Mouse (Mus musculus) neural tube, embryonic 10.5 days (tissue): ENCODE data around the gene Mrpl52.

Experiments used
- DNase-seq: peaks from one replicate; pipeline ENCODE4 v3.0.0-alpha.2; 2017; ENCODE audit warnings: low spot score; ENCODE audit errors: extremely low spot score

Mrpl52 gene

GRCm38 (mm10) chr14:54432837-54433830 is 6.4 kb downstream of the Mrpl52 start:
- peak; percentile 33 for DNase-seq

GRCm38 (mm10) chr14:54433941-54434531 is 7.3 kb downstream of the Mrpl52 start:
- DNase-seq: peak; percentile 15

DNA sequence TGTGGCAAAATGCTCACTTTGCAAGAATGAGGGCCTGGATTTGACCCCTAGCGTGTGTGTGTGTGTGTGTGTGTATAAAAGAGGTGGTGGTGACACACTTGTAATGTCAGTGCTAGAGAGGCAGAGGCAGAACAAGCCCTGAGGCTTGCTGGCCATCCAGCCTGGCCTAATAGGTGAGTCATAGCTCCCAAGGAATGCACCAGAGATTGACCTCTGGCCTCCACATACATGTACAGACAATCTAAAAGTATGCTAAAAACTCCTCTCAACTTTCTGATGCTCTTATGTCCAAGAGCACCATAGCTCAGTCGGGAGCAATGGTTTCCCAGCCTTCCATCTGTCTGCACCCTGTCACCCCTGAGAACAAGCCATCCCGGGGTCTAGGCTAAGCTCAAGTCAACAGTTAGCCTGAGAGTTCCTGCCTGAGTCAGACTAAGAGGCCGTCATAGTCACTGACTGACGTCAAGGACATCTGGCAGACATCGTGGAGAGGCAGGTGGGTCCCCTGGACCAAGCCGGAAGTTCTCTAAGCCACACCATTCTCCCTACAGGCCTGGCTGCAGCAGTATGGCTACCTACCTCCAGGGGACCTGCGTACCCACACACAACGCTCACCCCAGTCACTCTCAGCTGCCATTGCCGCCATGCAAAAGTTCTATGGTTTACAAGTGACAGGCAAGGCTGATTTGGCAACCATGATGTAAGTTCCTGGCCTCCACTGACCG is 8.6 kb downstream of the Mrpl52 start:
- peak; percentile 12 for DNase-seq

DNA sequence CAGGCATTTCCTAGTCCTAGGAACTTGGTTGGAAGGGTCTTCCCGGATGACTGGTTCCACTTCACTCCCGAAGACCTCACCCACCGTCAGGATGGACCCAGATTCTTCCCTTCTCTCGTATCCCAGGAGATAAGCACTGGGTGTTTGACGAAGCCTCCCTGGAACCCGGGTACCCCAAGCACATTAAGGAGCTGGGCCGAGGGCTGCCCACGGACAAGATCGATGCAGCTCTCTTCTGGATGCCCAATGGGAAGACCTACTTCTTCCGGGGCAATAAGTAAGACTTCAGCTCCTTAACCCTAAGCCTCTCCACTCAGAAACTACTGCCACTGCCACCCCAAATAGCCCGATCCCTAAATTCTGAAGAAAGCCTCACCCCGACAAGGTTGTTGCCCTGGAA is 12.4 kb downstream of the Mrpl52 start:
- no peak for DNase-seq

GRCm38 (mm10) chr14:54439610-54440009 is 12.9 kb downstream of the Mrpl52 start:
- DNase-seq: no peak

- DNase-seq: no peak
Measured at GRCm38 (mm10) chr14:54440538-54440937, 13.8 kb downstream of the Mrpl52 start.

GRCm38 (mm10) chr14:54441365-54441764 is 14.7 kb downstream of the Mrpl52 start:
- DNase-seq: no peak

- DNase-seq: no peak
Measured at GRCm38 (mm10) chr14:54442548-54442947, 15.8 kb downstream of the Mrpl52 start.

GRCm38 (mm10) chr14:54443196-54443595 is 16.5 kb downstream of the Mrpl52 start:
- DNase-seq: peak; percentile 45

DNA sequence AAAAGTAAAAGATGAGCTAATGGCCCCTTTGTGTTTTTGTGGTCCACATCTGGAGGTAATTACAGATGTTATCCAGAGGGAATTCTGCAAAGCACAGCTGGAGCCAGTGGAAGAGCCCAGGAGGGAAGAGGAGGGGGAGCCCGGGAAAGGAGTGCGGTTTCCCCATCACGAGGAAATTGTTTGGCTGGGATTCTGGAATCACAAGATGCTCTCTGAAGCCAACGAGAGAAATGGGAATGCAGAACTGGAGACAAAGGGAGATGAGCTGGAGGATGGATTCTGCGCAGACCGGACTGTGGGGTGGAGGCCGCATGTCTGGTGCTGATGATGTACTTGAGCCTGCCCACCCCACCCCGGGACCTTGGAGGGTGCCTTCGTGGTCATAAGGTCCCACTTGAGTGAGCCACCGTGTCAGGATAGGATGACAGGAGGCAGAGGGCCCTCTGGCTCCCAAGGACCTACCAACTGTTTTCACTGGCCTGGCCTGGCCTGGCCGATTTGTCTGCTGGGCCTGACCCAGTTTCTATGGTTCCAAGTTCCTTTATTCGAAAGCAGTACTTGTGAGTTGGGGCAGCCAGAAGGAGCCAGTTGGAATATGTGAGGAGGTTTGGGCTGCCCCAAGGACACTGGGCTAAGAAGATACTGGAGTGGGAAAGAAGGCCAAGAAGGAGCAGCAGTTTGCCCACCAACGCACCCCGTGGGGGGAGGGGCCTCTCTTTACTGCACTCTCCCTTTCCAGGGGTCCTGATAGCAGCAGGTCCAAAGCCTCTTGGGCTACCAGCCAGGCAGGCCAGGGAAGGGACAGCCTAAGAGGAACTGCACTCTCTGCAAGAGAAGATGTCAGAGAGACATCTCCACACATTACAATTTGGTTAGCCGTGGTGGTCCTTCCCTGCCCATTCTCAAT is 17.3 kb downstream of the Mrpl52 start:
- DNase-seq: no peak

DNA sequence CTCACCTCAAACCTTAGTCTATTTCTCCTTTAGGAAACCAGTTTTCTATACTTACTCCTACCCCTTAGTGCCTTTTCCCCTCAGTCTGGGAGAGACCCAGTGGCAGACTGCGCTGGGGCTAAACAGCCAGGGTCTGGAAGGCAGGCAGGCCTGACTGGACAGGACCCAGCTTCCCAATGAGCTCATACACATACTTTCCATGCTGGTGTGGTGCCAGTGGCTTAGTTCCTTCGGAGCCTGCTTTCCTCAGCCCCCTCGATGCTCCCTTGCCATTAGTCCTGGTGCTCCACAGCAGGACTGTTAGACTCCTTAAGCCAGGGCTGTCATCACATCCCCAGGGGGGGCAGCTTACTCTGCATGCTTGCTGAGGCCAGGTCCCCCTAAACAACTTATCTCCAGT is 18.8 kb downstream of the Mrpl52 start:
- no peak for DNase-seq

- no peak for DNase-seq
Measured at GRCm38 (mm10) chr14:54453566-54453965, 26.9 kb downstream of the Mrpl52 start.

DNA sequence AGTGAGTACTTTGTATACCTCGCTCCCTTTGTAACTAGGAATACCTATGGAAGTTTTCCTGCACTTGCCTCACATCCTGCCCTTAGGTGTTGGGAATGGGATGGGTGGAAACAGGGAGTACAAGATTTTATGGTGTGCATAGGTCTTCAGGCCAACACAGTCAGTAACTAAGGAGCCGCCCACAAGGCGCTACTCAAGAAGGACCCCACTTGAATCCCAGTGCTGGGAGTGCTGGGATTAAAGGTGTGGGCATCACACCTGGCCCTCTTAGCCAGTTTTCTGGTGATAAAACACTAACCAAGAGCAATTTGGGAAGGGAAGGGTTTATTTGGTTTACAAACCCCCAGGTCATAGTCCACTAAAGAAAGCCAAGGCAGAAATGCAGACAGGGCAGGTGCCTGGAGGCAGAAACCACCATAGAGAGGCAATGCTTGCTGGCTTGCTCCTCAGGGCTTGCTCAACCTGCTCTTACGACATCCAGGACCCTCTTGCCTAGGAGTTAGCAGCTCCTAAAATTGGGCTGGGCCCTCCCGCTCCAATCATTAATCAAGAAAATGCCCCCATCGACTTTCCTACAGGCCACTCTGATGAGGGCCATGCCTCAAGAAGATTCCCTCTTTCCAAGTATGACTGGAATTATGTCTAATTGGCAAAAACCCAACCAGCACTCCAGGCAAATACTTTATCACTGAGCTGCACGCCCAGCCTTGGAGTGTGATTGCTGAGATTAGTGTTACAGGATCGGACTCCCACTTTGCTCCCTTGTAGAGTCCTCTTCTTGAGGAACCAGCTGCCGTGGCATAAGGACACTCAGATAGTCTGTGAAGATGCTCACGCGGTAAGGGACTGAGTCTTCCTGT is 28.2 kb downstream of the Mrpl52 start:
- no peak for DNase-seq

DNA sequence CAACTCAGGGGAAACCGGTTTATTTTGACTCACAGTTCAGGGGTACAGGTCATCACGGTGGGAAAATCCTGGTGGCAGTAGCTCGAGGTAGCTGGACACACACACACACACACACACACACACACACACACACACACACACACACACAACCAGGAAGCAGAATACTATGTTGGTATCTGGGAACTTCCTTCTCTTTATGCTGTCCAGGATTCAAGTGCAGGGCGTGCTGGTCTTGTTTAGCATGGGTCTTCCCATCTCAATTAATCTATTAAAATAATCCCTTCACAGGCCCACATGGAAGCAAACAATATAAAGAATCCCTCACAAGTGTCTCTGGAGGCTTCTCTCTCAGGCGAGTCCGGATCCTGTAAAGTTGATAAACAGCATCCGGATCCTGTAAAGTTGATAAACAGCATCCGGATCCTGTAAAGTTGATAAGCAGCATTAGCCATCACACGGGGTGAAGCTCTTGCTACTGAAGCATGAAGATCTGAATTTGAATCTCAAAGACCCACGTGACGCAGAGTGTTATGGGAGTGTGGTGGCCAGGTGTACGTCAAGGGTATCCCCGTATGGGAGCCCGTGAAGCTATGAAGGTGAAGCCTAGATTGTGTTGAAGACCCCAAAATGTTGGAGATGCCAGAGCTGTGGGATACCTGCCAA is 31.3 kb downstream of the Mrpl52 start:
- no peak for DNase-seq

DNA sequence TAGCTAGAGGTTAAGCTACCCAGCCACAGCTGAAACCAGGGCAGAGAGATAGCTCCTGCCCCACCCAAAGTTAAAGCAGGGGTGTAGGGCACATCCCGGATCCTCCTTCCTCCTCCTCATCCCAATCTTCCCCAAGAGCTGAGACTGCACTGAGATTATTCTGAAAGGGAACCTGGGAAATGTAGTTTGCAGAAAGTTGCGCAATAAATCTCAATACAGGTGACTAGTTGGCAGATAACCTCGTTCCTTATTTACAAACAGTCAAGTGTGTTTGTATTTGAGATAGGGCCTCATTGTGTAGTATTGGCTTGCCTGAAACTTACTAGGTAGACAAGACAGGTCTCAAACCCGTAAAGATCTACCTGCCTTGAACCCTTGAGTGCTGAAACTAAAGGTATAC is 35.4 kb downstream of the Mrpl52 start:
- DNase-seq: no peak

GRCm38 (mm10) chr14:54463108-54463958 is 36.6 kb downstream of the Mrpl52 start:
- no peak for DNase-seq

GRCm38 (mm10) chr14:54463959-54464292 is 37.2 kb downstream of the Mrpl52 start, which contains the start of gene Lrp10:
Lrp10 (plus strand) TSS chr14:54464137.
- DNase-seq: peak; percentile 88

GRCm38 (mm10) chr14:54464293-54465005 is 37.7 kb downstream of the Mrpl52 start:
- DNase-seq: peak; percentile 71
